In genomic region chr10:117330521-117330920, GRCm38 (mm10) we compare ENCODE assay signal across 10 mouse cellular contexts. TPM values are rescaled to one million over a fixed set of nuclear protein-coding genes. Genes with fewer than 3 reads are reported as not detected.
DNase-seq lines count a peak whose midpoint lies in the region; ATAC-seq and TF ChIP-seq lines count a peak whose summit lies in the region.
"Had no signal": no experiment of that assay in that cellular context is flagged by ENCODE, and none has a peak within 500 bp of the region (broad histone marks: within the 10 kb centered on the region; RNA-seq: fewer than 3 reads in every experiment).

No protein-coding gene starts in this region.

- no peak overlapping the region for H3K4me3 ChIP-seq in layer of hippocampus, adult 2 months
- no peak overlapping the region for H3K4me3 ChIP-seq in MEL (ENCODE audit: control insufficient read depth in 1 of 2, insufficient read depth in 1 of 2, low read depth in 2 of 2, low read length in 2 of 2)
- no peak overlapping the region for H3K4me3 ChIP-seq in cortical plate, adult 2 months (ENCODE audit: insufficient read depth, low read length)
- no peak overlapping the region for H3K4me3 ChIP-seq in hindbrain, embryonic 12.5 days
- H3K4me3 ChIP-seq: heart, embryonic 13.5 days; limb, embryonic 15.5 days had no signal

- intact Hi-C loops in left cerebral cortex, postnatal 36 days (cut with DNase I) = no loop called here

- H3K9ac ChIP-seq in MEL (ENCODE audit: control insufficient read depth, low read depth, low read length, poor library complexity, severe bottlenecking) = no peak overlapping the region
- no peak overlapping the region for H3K9ac ChIP-seq in hindbrain, embryonic 12.5 days
- H3K9ac ChIP-seq: heart, embryonic 13.5 days; limb, embryonic 15.5 days had no signal

- no peaks in the 10 kb centered on the region for H3K27me3 ChIP-seq in MEL (ENCODE audit: control insufficient read depth in 1 of 2, insufficient read depth in 2 of 2, low read length in 2 of 2)
- H3K27me3 ChIP-seq in hindbrain, embryonic 12.5 days = no peaks in the 10 kb centered on the region
- H3K27me3 ChIP-seq: heart, embryonic 13.5 days; limb, embryonic 15.5 days had no signal

- no peaks in the 10 kb centered on the region for H3K79me2 ChIP-seq in MEL (ENCODE audit: control insufficient read depth, insufficient read depth, low read length, poor library complexity)

- WGBS in hindbrain, embryonic 12.5 days = 83% methylated on average over 5 of the region's 5 CpGs

- TF ChIP-seq POLR2A in MEL (IDR thresholded peaks at IDR 0.05; ENCODE audit: control insufficient read depth in 1 of 2, insufficient read depth in 1 of 2, low read depth in 1 of 2, low read length in 2 of 2, poor library complexity in 1 of 2) = no peak
- no peak for TF ChIP-seq POLR2A in cortical plate, adult 2 months (IDR thresholded peaks at IDR 0.05; ENCODE audit: extremely low read depth, insufficient read depth, low read length)

- no peak overlapping the region for H3K27ac ChIP-seq in layer of hippocampus, adult 2 months
- H3K27ac ChIP-seq in MEL (ENCODE audit: control insufficient read depth, low read depth, low read length) = no peak overlapping the region
- no peak overlapping the region for H3K27ac ChIP-seq in cortical plate, adult 2 months (ENCODE audit: insufficient read depth, low read length)
- no peak overlapping the region for H3K27ac ChIP-seq in hindbrain, embryonic 12.5 days
- H3K27ac ChIP-seq: heart, embryonic 13.5 days; limb, embryonic 15.5 days had no signal

- DNase-seq in layer of hippocampus, adult 2 months (ENCODE audit: low spot score in 2 of 2) = no peak
- no peak for DNase-seq in layer of hippocampus, adult 18-20 months (ENCODE audit: low spot score in 2 of 2)
- DNase-seq in MEL (ENCODE audit: low read depth, low spot score) = peak; percentile 51
- no peak for DNase-seq in left cerebral cortex, postnatal 36 days (ENCODE audit: low spot score in 2 of 2)
- DNase-seq: cerebellum, adult 9-10 months had no signal

- no peak overlapping the region for H3K4me2 ChIP-seq in hindbrain, embryonic 12.5 days (replicated peaks)
- H3K4me2 ChIP-seq: heart, embryonic 13.5 days; limb, embryonic 15.5 days had no signal

- peak; percentile 56 for TF ChIP-seq RAD21 in MEL (IDR thresholded peaks at IDR 0.05; ENCODE audit: low read depth, low read length)

- H3K4me1 ChIP-seq in MEL (ENCODE audit: control insufficient read depth in 1 of 2, insufficient read depth in 2 of 2, low read length in 2 of 2) = no peaks in the 10 kb centered on the region
- H3K4me1 ChIP-seq in cortical plate, adult 2 months (ENCODE audit: control insufficient read depth, insufficient read depth, low read length) = no peaks in the 10 kb centered on the region
- H3K4me1 ChIP-seq in hindbrain, embryonic 12.5 days = no peaks in the 10 kb centered on the region
- H3K4me1 ChIP-seq: limb, embryonic 15.5 days had no signal

- no peaks in the 10 kb centered on the region for H3K9me3 ChIP-seq in MEL (replicated peaks; ENCODE audit: insufficient read depth, low read length)
- no peaks in the 10 kb centered on the region for H3K9me3 ChIP-seq in hindbrain, embryonic 12.5 days (replicated peaks)
- H3K9me3 ChIP-seq: heart, embryonic 13.5 days; limb, embryonic 15.5 days had no signal

- ATAC-seq in neutrophil, adult 5-6 weeks (ENCODE audit: extremely low read depth, insufficient number of reproducible peaks, low FRiP score, poor library complexity, severe bottlenecking) = peak; percentile 85
- ATAC-seq in hindbrain, embryonic 12.5 days (ENCODE audit: low FRiP score) = no peak

- peak; percentile 71 for TF ChIP-seq CTCF in layer of hippocampus, adult 2 months (conservative IDR thresholded peaks at IDR 0.05)
- TF ChIP-seq CTCF in MEL (IDR thresholded peaks at IDR 0.05 in 2 of 3, conservative IDR thresholded peaks at IDR 0.05 in 1 of 3; ENCODE audit: control insufficient read depth in 1 of 3, insufficient read depth in 1 of 3, low read depth in 2 of 3, low read length in 3 of 3, poor library complexity in 1 of 3, severe bottlenecking in 1 of 3) = peak; percentile 39 to 62 (median 45)
- TF ChIP-seq CTCF in cortical plate, adult 2 months (IDR thresholded peaks at IDR 0.05; ENCODE audit: extremely low read depth, insufficient read depth, low read length) = peak; percentile 22; the same call in 1 of the 2 replicates

- no peaks in the 10 kb centered on the region for H3K36me3 ChIP-seq in MEL (ENCODE audit: control insufficient read depth in 1 of 2, insufficient read depth in 2 of 2, low read length in 2 of 2)
- no peaks in the 10 kb centered on the region for H3K36me3 ChIP-seq in hindbrain, embryonic 12.5 days
- H3K36me3 ChIP-seq: heart, embryonic 13.5 days; limb, embryonic 15.5 days had no signal

- no peak for TF ChIP-seq EP300 in MEL (IDR thresholded peaks at IDR 0.05; ENCODE audit: low read depth in 1 of 2, low read length in 2 of 2)

TF ChIP-seq in MEL, 35 proteins besides CTCF, POLR2A, EP300 and RAD21:
- no peak for TF ChIP-seq HCFC1 (IDR thresholded peaks at IDR 0.05; ENCODE audit: low read depth, low read length)
- TF ChIP-seq MYC (IDR thresholded peaks at IDR 0.05; ENCODE audit: low read depth, low read length) = no peak
- peak; percentile 57 for TF ChIP-seq SMC3 (IDR thresholded peaks at IDR 0.05; ENCODE audit: low read depth, low read length)

RNA-seq across cellular contexts. Expression of gene Lyz1, which starts 37.9 kb away (rescaled TPM):
- 1 to 10 TPM in 1 of 2 experiments, under 1 TPM in 1; 0.86 to 1.3 TPM for total RNA-seq in layer of hippocampus, adult 2 months (2021)
- total RNA-seq in layer of hippocampus, adult 18-20 months (2021) = 1 to 10 TPM; 1.6 to 2.6 TPM
- not detected in 2 replicates for total RNA-seq in MEL (2012; rRNA removed)
- polyA plus RNA-seq in MEL (2012; ENCODE audit: insufficient read depth in 1 of 2, insufficient read length in 2 of 2, low read depth in 1 of 2, low replicate concordance in 2 of 2, missing spikeins in 1 of 2) = not detected
- polyA plus RNA-seq in cortical plate, adult 2 months (2012; rRNA removed) = 0.25 and 0.29 TPM in 2 replicates
- total RNA-seq in neutrophil, adult 5-6 weeks (2017) = 1.6 and 3.5 TPM in 2 replicates
- not detected in 2 replicates for polyA plus RNA-seq in hindbrain, embryonic 12.5 days (2016; fragmentation: Nextera tagmentation; extraction: Ambion mirVana)
- 1 to 10 TPM; 1.5 to 1.7 TPM for total RNA-seq in left cerebral cortex, postnatal 36 days (2021)

RNA-seq across cellular contexts. Expression of gene Lyz2, which starts 48.4 kb away (rescaled TPM):
- total RNA-seq in layer of hippocampus, adult 2 months (2021) = 10 to 100 TPM; 11.5 to 14.1 TPM
- total RNA-seq in layer of hippocampus, adult 18-20 months (2021) = 10 to 100 TPM; 14.0 to 18.7 TPM
- not detected in 2 replicates for total RNA-seq in MEL (2012; rRNA removed)
- polyA plus RNA-seq in MEL (2012; ENCODE audit: insufficient read depth in 1 of 2, insufficient read length in 2 of 2, low read depth in 1 of 2, low replicate concordance in 2 of 2, missing spikeins in 1 of 2) = not detected
- 14.5 and 15.3 TPM in 2 replicates for polyA plus RNA-seq in cortical plate, adult 2 months (2012; rRNA removed)
- 2,637 and 2,768 TPM in 2 replicates for total RNA-seq in neutrophil, adult 5-6 weeks (2017)
- 16.9 and 17.5 TPM in 2 replicates for polyA plus RNA-seq in hindbrain, embryonic 12.5 days (2016; fragmentation: Nextera tagmentation; extraction: Ambion mirVana)
- 10 to 100 TPM; 12.1 to 14.4 TPM for total RNA-seq in left cerebral cortex, postnatal 36 days (2021)

RNA-seq across cellular contexts. Expression of gene Cpsf6, which starts 49.3 kb away (rescaled TPM):
- total RNA-seq in layer of hippocampus, adult 2 months (2021) = 100 to 1,000 TPM; 111 to 116 TPM
- total RNA-seq in layer of hippocampus, adult 18-20 months (2021) = 100 to 1,000 TPM; 114 to 124 TPM
- total RNA-seq in MEL (2012; rRNA removed) = 88.2 and 103 TPM in 2 replicates
- 10 to 100 TPM in 1 of 2 experiments, not detected in 1; 85.7 TPM for polyA plus RNA-seq in MEL (2012; ENCODE audit: insufficient read depth in 1 of 2, insufficient read length in 2 of 2, low read depth in 1 of 2, low replicate concordance in 2 of 2, missing spikeins in 1 of 2)
- 60.4 and 61.3 TPM in 2 replicates for polyA plus RNA-seq in cortical plate, adult 2 months (2012; rRNA removed)
- 121 and 129 TPM in 2 replicates for total RNA-seq in neutrophil, adult 5-6 weeks (2017)
- polyA plus RNA-seq in hindbrain, embryonic 12.5 days (2016; fragmentation: Nextera tagmentation; extraction: Ambion mirVana) = 231 and 248 TPM in 2 replicates
- total RNA-seq in left cerebral cortex, postnatal 36 days (2021) = 100 to 1,000 TPM in 1 of 2 experiments, 10 to 100 TPM in 1; 94.5 to 120 TPM

Comparison
In these comparisons a context has a peak if more than half of its experiments do, and no peak if none do; other contexts are left out.
1. RNA of gene Lyz2, which starts 48.4 kb away (total RNA-seq): 2,637 to 2,768 TPM in neutrophil, adult 5-6 weeks; 14.0 to 18.7 TPM in layer of hippocampus, adult 18-20 months, 12.1 to 14.4 TPM in left cerebral cortex, postnatal 36 days, 11.5 to 14.1 TPM in layer of hippocampus, adult 2 months and not detected in MEL; every median in the first group is over 100 times any median in the second.
2. Peak in every context shown above with its lines, with median percentiles within 50 percentile points of each other: CTCF ChIP-seq.